Mouse (Mus musculus): ENCODE measurements around the gene Taf8.

The Taf8 gene

DNA sequence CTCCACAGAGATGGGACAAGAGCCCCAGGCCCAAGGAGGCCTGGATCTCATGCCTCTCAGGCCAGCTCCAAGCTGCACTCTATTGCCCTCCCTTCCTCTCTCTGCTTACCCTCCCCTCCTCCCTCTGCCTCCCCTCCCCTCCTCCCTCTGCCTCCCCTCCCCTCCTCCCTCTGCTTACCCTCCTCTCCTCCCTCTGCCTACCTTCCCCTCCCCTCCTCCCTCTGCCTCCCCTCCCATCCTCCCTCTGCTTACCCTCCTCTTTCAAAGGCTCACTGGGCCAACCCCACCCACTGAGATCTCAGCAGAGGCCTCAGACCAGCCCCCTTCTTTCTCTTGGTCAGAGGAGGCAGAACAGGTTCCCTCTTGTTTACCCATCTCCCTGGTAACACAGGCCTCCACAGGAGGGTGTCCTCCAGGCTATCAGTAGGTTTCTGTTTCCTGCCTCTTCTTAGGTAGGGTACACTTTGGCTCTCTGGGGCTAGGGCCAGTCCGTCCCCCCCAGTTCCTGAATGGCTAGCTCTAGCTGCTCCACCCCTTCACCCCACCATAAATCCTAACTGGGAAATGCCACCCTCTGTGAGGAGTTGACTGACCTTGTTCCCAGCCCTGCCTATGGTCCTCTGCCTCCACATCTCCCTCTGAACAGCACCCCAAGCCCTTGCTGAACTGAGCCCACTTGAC is 17.7 kb downstream of the Taf8 start:
- peak; percentile 43 for DNase-seq (ENCODE audit: low read depth)

DNA sequence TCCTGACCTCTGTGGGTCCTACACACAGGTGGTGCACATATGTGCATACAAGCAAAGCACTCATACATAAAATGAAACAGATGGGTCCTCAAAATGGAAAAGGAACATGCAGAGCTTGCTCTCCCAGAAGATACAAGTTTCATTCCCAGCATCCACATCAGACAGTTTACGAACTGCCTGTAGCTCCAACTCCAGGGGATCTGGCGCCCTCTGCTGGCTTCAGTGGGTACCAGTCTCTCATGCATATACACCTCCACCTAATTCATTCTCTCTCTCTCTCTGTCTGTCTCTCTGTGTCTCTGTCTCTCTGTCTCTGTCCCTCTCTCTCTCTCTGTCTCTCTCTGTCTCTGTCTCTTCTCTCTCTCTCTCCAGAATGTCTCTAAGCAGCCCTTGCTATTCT is 19.7 kb downstream of the Taf8 start:
- DNase-seq (ENCODE audit: low read depth) = peak; percentile 80

DNA sequence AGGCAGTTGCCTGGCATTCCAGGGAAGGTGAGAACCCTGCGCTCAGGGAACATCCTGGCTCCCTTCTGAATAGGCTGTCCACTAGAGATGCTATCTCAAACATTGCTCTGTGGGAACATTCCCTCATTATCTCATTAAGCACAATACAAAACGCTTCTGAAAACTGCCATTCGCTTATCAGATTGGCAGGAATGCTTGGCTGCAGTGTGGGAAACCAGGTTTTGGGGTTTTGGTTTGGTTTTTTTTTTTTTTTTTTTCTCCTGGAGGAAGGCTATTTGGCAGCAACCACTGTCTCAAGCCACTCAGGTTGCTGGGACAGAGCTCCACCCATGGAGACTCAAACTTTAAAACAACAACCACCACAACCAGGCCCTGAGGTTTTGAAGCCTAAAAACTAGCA is 22.2 kb downstream of the Taf8 start:
- DNase-seq (ENCODE audit: low read depth) = no peak

DNA sequence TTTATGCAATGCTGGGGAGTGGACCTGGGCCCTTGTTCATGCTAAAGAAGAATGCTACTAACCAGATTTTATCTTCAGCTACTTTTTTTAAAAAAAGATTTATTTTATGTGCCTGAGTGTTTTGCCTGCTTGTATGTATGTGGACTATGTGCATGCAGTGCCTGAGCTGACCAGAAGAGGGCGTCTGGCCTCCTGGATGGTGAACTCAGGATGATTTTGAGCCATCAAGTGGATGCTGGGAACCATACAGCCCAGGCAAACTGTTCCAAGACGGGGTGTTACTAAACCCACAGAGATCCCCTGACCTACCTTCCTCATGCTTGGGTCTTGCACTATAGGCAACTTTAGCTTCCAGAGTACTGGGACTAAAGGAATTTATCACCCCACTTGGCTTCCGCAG is 26.4 kb downstream of the Taf8 start:
- DNase-seq (ENCODE audit: low read depth) = peak; percentile 67

DNA sequence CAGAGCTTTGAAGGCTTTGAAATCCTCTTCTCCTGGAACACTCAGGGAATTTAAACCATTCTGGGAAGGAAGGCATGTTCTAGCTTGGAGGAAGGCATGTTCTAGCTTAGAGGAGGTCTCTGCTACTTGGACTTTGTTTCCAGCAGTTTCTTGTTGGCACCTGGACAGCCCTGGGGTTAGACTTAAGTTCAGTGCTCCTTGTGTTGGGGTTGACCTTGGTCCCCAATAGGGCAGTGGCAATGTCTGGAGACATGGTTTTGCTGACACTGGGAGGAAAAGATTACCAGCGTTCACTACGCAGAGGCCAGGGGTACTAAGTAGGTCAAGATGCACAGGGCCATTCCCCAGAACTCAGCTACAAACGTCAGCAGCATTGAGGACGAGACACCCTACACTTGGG is 26.9 kb downstream of the Taf8 start:
- DNase-seq (ENCODE audit: low read depth) = no peak

DNA sequence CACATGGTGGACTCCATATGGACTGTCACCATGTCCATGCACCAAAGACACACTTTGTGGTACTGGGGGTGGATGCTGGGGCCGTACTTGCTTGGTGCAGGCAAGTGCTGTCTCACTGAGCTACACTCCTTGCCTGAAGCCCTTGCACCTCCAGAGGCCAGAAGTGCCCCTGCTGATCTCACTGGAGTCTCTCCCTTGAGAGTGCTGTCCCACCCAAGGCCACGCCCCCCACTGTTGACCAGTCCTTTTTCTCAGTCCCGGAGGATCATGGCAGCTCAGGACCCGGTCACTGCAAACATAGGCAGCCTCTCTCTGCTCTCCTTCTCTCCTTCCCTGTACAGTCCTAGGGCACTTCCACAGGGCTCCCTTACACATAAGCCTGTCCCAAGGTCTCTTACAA is 27.8 kb downstream of the Taf8 start:
- no peak for DNase-seq (ENCODE audit: low read depth)

DNA sequence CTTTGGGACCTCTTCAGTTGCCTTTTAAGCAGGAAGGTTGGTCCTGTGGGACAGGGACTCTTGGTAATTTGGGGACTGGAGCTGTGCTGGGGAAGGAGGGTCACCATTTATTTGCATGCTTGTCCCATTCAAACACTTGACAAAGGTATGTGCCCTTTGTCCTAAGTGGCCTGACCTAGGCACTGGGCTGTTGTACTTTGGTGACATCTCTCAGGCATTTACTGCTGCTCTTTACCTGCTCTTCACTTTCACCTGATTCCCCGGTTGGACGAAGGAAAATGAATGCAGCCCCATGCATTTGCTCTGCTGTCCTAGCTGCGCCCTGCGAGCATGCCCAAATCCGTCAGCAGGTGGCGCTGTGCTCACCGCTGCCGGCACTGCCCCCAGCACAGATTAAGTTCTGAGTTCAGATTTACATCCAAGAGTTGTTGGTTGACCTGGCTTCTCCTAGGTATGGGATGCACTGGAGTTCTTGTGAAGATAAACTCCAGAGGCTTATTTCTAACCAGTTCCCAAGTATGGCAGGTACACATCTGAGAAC is 28.6 kb downstream of the Taf8 start:
- peak; percentile 80 for DNase-seq (ENCODE audit: low read depth)

DNA sequence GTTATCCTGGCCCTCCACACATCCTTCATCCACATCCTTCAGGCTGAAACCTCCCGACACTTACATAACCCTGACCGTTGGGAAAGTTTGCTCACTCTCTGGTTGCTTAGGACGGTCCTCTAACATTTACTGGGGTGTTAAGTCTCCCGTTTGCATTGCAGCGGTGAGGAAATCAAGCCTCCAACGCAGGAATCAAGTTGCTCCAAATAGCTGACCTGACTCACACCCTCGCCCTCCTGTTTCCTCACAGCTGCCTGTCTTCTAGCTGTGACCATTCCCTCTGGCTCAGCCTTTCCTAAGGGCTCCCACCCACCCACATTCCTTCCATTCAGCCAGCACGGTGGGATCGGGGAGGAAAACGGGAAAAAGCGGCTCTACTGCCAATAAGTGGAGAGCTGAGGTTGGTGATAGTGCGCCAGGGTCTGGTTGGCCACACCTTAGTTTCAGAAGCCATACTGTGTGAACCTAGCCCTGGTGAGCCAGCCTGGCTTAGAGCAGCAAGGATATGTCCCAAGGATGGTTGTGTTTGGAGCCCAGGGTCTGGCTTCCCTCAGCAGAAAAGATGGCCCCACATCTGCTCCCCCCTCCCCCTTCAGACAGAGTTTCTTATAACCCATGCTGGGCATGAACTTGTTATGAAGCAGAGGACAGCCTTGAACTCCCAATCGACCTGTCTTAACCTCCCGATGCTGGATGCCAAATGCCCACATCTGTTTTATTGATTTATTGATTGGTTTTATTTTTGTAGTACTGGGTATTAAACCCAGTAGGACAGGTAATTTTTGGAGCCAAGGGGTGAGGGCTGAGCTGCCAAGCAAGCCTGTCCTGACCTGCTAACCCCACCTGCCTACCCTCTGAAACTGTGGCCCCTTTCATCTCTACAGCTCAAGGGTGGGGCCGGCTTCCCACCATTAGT is 29.4 kb downstream of the Taf8 start:
- DNase-seq (ENCODE audit: low read depth) = no peak

DNA sequence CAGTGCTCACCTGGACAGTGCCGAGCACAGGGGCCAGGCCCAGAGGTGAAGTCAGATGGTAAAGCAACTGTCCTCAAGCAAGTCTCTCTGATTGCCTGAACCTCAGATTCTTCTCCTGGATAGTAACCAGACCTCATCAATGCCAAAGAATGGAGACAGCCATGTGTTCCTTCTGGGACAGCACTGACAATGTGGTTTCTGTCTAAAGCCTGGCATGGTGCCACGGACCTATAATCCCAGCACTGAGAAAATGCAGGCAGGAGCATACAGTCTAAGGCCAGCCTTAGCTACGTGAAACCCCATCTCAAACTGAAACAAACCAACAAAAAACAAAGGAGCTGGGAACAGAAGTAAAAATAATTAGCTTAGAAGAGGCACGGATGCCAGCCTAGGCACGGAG is 31.4 kb downstream of the Taf8 start:
- no peak for DNase-seq (ENCODE audit: low read depth)

DNA sequence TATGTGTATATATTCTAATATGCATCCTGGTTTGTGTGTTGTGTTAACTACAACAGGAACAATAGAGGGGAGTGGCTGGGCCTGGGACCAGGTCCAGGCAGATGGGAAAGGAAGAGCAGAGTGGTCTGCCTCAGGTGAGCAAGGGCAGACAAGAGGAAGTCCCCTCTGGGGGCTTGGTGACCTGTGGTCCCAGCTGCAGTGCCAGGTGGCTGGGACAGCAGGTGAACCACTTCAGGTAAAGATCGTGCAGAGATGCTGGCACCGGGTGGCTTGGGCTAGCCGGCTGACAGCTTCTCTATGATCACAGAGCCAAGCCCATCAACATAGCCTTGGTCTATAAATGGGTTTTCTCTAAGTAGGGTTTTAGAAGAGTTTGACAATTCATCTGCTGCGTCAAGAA is 32.0 kb downstream of the Taf8 start:
- no peak for DNase-seq (ENCODE audit: low read depth)

DNA sequence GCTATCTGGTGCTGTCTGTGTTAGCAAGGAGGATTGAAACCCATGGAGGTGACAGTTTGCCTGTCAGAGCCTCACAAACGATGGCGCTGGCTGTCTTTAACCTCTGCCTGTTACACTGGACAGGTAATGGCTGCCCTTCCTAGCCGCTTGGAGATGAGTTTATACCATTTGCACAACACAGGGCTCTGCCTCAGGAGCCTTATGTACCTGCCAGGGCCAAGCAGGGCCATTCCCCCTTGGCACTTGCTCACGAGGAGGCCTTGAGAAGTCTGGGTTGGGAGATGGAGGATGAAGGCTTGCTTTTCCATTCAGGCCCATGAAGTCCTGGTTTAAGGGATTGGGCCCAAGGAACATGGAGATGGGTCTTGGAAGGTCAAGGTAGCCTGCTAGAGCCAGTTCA is 32.5 kb downstream of the Taf8 start:
- DNase-seq (ENCODE audit: low read depth) = no peak

DNA sequence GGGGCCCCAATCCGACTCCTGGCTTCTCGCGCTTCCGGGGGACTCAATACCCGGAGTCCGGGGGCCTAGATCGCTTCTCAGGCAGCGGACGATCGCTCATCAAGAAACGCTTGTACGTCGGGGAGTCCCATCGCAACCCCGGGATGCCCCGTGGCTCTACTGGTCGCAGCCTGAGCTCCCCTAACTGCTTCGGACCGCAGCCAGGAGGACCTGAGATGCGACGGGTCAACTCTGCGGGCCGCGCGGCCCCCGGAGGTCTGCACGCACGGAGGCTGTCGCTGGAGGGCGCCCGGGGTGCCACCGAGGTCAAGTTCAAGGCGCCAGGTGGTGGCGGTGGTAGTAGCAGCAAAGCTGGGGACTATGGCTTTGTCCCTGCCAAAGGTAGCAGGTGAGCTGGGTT is 33.6 kb downstream of the Taf8 start:
- DNase-seq (ENCODE audit: low read depth) = no peak

DNA sequence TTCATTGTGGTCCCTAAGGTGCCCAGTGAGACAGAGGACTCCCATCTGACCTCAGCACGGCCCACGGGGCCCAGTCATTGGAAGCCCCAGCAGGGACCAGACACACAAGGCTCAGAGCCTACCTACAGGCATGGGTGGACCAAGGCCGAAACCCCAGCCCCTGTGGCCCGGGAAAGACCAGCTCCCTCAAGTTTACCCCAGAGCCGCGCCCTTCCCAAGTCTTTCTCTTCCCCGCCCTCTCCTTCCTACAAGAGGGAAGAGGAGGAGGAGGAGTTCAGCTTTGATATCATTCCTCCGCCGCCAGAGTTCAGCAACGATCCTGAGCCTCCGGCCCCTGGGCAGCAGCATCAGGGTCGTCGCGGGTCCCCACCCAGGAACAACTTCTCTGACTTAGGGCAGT is 34.0 kb downstream of the Taf8 start:
- DNase-seq (ENCODE audit: low read depth) = no peak

DNA sequence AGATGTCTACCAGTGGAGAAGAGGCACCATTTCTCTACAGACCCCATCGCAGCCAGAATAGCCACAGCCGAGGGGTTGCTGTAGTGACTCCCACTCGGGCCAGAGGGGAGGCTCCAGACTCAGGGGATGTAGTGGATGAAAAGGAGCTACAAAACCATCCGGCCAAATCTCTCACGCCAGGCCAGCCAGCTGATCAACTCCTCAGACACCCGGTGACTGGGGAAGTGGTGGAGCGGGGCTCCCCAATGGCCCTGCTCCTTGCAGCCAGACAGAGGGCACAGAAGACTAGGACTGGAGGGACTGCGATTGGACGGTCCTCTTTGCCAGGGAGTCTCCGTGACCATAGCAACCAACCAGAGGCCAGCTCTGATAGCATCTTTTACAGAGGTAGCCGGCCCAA is 34.4 kb downstream of the Taf8 start:
- no peak for DNase-seq (ENCODE audit: low read depth)

DNA sequence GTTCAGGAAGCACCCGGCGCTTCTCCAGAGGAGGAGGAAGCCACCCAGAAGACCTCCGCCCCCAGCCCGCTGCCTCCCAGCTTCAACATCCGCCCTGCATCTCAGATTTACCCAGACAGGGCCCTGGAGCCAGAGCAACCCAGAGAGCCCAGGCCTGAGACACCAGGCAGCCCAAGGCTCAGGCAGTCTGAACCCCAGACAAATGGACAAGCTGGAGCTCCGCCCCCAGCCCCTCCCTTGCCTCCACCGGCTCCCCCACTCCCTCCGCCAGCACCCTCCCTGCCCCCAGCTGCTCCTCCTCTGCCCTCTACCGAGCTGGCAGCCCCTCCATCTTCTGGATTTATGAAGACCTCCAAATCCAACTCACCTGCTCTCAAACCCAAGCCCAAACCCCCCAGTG is 35.8 kb downstream of the Taf8 start:
- no peak for DNase-seq (ENCODE audit: low read depth)

DNA sequence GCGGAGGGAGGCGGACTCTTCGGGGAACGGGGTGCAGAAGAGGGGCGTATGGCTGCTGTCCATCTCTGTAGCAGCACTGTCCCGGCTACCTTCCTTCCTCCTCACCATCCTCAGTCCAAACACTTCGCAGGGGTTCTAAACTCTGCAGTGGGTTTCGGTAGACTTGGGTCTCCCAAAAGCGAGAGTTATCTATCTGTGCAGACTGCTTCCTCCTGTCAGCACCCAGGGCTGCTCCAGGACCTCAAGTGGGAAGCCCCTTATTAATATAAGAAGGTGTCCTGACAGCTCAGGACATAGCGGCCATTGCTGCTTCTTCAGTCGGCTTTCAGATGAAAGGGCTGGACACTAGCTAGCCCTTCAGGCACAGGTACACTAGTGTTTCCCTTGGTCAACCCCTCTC is 37.1 kb downstream of the Taf8 start:
- no peak for DNase-seq (ENCODE audit: low read depth)

DNA sequence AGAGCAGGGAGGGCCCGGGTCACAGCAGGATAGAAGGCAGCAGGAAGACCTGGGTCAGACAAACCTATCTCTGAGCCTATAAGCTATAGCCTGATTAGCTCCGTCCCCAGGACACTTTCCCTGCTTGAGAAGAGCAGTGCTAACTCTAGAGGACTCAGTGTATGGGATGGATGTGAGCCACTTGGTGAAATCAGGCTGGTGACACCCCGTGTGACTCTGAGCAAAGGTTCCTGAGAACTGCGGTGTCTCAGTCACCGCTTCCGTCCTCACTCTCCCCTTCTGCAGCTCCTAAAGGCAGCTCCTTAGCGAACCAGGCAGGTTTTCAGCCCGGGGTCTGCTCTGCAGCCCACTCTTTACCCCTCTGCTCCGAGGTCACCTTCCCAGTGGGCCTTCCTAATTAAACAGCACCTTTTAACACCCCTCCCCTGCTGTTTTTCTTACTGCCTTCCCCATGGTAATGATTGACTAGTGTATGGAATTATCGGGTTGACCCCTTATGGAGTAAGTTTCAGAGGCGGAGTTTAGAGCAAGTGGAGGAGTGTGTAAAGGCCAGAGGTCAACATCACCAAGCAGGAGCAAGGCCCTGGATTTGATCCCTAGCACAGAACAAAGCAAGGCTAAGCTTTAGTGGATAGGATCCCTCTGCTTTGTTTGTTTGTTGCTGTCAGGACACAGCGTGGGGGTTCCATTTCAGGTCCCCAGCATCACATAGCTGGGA is 37.7 kb downstream of the Taf8 start:
- no peak for DNase-seq (ENCODE audit: low read depth)

DNA sequence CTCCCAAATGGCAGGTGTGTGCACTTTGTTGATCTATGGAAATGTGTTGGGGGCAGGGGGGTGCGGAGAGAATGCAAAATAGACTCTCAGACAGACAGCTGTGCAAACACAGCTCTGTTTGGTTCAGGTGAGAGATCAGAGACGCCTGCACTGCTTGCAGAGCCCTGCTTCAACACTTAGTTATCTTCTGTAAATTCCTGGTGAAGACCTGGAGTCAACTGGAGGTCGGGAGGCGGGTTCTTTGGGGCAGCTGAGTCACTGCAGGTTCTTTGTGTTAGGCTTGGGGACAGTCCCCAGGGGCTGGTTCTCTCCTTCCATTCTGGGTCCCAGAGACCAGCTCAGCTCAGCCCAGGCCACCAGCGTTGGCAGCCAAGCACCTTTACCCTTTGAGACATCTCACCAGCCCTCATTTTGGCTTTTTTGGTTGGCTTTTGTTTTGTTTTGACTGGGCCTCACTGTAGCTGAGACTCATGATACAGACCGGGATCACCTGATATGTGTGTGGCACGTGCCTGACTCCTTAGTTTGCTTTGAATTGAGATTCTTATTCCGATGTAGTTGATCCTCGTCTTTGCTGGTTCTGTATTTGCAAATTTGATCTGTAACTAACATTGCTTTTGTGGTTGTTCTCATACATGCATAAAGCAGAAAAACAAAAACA is 39.2 kb downstream of the Taf8 start:
- no peak for DNase-seq (ENCODE audit: low read depth)

DNA sequence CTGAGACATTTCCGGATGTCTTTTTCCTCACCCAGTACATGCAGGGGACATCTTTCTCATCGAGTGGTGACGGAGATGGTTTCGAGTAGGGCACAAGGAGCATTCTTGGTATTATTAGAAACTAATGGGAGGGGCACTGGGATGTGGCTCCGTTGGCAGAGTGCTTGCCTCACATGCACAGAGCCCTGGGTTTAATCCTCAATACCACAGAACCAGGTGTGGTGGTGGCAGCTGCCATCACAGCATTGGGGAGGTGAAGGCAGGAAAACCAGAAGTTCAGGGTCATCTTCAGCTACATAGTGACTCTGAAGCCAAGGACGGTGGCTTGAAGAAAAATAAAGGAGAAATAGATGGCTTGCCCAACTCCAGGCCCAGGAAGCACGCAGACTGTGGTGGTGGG is 39.9 kb downstream of the Taf8 start:
- no peak for DNase-seq (ENCODE audit: low read depth)

DNA sequence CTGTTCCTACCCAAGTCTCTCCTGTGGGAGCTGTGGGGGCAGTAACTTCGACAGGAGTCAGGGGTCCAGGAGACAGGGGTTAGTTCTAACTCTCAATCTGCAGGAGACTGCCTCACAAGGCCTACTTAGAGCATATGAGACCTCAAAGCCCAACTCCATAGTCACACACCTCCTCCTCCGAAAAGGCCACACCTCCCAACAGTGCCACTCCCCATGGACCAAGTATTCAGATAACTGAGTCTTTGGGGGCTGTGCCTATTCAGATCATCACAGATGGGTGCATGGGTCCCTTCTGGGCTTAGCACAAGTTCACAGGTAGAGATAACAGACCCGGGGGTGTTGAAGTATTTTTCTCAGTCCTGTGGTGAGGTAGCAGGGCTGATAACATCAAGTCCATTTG is 40.4 kb downstream of the Taf8 start:
- no peak for DNase-seq (ENCODE audit: low read depth)

DNA sequence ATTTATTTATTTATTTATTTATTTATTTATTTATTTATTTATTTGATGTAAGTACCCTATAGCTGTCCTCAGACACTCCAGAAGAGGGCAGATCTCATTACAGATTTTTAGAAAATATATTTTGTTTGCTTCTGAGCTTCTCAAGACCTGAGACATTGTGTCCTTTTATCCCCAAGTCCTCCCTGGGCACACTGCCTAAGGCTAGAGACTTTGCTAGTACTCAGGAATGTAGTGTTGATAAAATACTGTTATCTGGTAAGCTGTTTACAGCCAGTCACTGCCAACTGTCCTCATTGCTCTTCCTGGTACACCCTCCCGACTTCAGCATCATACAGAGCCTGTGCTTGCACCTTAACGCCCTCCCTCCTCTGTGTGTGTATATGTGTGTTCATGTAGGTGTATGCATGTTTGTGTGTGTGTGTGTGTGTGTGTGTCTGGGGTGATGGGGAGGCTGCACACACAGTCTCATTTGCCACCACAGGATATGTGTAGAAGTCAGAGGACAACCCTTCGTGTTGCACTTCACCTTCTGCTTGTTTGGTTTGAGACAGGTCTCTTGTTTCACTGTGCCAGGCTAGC is 42.7 kb downstream of the Taf8 start:
- DNase-seq (ENCODE audit: low read depth) = no peak

DNA sequence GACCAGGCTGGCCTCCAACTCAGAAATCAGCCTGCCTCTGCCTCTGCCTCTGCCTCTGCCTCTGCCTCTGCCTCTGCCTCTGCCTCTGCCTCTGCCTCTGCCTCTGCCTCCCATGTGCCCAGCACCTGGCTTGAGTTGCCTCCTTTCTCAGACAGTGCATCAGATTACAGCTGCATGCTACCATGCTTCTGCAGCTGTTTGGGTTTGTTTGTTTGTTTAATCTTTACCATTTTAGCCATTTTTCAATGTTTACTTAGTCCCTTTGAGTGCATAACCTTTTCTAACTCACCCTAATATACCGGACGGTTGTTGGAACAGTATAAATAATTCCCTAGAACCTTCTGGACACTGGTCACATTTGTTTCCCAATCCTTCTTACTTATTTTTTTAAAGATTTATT is 43.2 kb downstream of the Taf8 start:
- no peak for DNase-seq (ENCODE audit: low read depth)

All from induced T-regulatory cell, adult 2 months (primary cell).